Mouse (Mus musculus): ENCODE results near the gene Ifi208.

- TF ChIP-seq CTCF (IDR thresholded peaks at IDR 0.05; ENCODE audit: low read depth, low read length) (no peak), POLR2A (IDR thresholded peaks at IDR 0.05; ENCODE audit: insufficient read depth, low read length) (no peak)
These were observed 15.5 kb upstream of the Ifi208 start for GRCm38 (mm10) chr1:173657973-173658372.

All from ES-Bruce4 (cell line).